Comparison of ENCODE assay signal across 13 mouse cellular contexts in the genomic region with DNA sequence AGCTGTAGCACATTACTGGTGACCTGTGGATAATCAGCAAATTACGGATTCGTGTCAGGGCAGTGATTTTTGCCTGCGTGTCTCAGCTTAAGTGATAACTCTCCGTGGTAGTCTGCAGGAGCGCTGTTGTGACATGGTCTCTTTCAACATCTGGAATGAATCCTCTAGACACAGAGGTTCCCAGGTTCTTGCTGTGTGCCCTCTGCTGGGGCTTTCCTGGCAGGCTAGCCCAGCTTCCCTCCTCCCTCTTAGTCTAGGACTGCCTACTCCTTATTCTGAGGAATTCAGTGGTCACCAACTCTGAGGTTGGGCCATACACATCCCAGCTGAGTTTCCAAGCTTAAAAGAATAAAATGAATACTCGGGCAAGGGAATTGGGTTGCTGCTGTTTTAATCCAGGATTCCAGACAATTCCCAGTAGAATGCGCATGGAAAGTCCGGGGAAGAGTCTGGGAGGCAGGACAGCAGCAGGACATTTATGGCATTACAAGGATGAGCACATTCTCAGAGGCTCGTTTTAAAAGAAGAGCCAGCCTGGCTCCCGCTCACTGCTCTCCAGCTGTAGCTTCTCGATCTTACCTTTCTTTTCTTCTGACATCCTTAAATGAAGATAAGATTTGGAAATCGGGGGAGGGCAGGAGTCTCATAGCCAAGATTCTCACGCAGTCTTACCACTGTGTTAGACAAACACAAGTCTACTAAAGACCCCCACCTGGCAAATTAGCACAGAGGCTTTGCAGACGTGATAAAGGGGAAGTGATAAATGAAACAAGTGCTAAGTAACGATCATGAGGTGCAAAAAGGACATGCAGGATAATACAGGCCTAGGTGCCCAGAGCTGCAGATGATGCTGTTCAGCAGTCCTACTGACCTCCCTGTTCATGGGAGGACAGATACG.
DNase-seq lines count a peak whose midpoint lies in the region; ATAC-seq and TF ChIP-seq lines count a peak whose summit lies in the region.
"Had no signal": no experiment of that assay in that cellular context is flagged by ENCODE, and none has a peak within 500 bp of the region (broad histone marks: within the 10 kb centered on the region; RNA-seq: fewer than 3 reads in every experiment).

No protein-coding gene starts in this region.

- peak overlapping the region; percentile 7; the same call in 1 of the 2 replicates for H3K27ac ChIP-seq in left cerebral cortex, adult 2 months
- peak overlapping the region; percentile 30; the same call in 1 of the 2 replicates for H3K27ac ChIP-seq in cortical plate, adult 2 months (ENCODE audit: insufficient read depth, low read length)
- H3K27ac ChIP-seq in heart, embryonic 16.5 days (ENCODE audit: low read length): peak overlapping the region; percentile 28; the same call in 1 of the 2 replicates
- H3K27ac ChIP-seq in small intestine, adult 2 months (ENCODE audit: insufficient read depth, low read depth, low read length): peak overlapping the region; percentile 13
- H3K27ac ChIP-seq: kidney, embryonic 15.5 days; liver, embryonic 14.5 days had no signal

- H3K4me2 ChIP-seq in heart, embryonic 16.5 days (ENCODE audit: low read depth, low read length): no peak overlapping the region
- H3K4me2 ChIP-seq: kidney, embryonic 15.5 days had no signal

- H3K36me3 ChIP-seq in heart, embryonic 16.5 days (ENCODE audit: control insufficient read depth, insufficient read depth): peaks cover 3% of the 10 kb centered on the region; the same call in 1 of the 2 replicates
- peaks cover 9% of the 10 kb centered on the region; the same call in 1 of the 2 replicates for H3K36me3 ChIP-seq in small intestine, adult 2 months (ENCODE audit: control insufficient read depth, insufficient read depth, low read length)

- 47% methylated on average over 16 of the region's 16 CpGs for WGBS in heart, embryonic 16.5 days
- WGBS in small intestine, adult 2 months: 55% methylated on average over 16 of the region's 16 CpGs

- no peak; the same call in 1 of the 2 replicates for TF ChIP-seq CTCF in left cerebral cortex, adult 2 months (IDR thresholded peaks at IDR 0.05)
- TF ChIP-seq CTCF in cortical plate, adult 2 months (IDR thresholded peaks at IDR 0.05; ENCODE audit: extremely low read depth, insufficient read depth, low read length): no peak
- TF ChIP-seq CTCF in small intestine, adult 2 months (IDR thresholded peaks at IDR 0.05; ENCODE audit: extremely low read depth, insufficient read length, insufficient replicate concordance, low read depth, low read length): peak; percentile 10; the same call in 1 of the 2 replicates

- H3K4me3 ChIP-seq in left cerebral cortex, adult 2 months: no peak overlapping the region
- no peak overlapping the region for H3K4me3 ChIP-seq in cortical plate, adult 2 months (ENCODE audit: insufficient read depth, low read length)
- H3K4me3 ChIP-seq in heart, embryonic 16.5 days (ENCODE audit: low read length): no peak overlapping the region
- no peak overlapping the region for H3K4me3 ChIP-seq in small intestine, adult 2 months (ENCODE audit: low read depth, low read length)
- H3K4me3 ChIP-seq: kidney, embryonic 15.5 days had no signal

- no peaks in the 10 kb centered on the region for H3K27me3 ChIP-seq in heart, embryonic 16.5 days (ENCODE audit: control insufficient read depth, insufficient read depth, low read length)
- no peaks in the 10 kb centered on the region for H3K27me3 ChIP-seq in small intestine, adult 2 months (ENCODE audit: control insufficient read depth, insufficient read depth, low read length)
- H3K27me3 ChIP-seq: kidney, embryonic 15.5 days had no signal

- DNase-seq in left cerebral cortex, adult 2 months (ENCODE audit: extremely low spot score in 1 of 2, low spot score in 2 of 2): no peak
- no peak for DNase-seq in left cerebral cortex, postnatal 10 days (ENCODE audit: extremely low spot score in 1 of 2, low spot score in 2 of 2)
- DNase-seq in frontal cortex, postnatal 10 days (ENCODE audit: low spot score in 2 of 2): no peak
- no peak for DNase-seq in right cerebral cortex, postnatal 10 days (ENCODE audit: low spot score in 2 of 2)
- DNase-seq: adrenal gland, postnatal 25 days; cerebellum, adult 18-20 months; thymus, adult 18-20 months had no signal

- intact Hi-C loops in left cerebral cortex, adult 2 months (cut with DNase I): no loop called here
- intact Hi-C loops in left cerebral cortex, postnatal 10 days (cut with DNase I): loop anchor here (10.0 kb wide), 1 partner anchor 176 kb away; no protein-coding TSS in a partner anchor

- H3K9ac ChIP-seq in heart, embryonic 16.5 days (ENCODE audit: low read length): no peak overlapping the region
- H3K9ac ChIP-seq: kidney, embryonic 15.5 days; liver, embryonic 14.5 days had no signal

- no peak for ATAC-seq in heart, embryonic 16.5 days (replicated peaks; ENCODE audit: extremely low read depth, insufficient read depth, low FRiP score)

- peaks cover 2% of the 10 kb centered on the region; the same call in 1 of the 2 replicates for H3K4me1 ChIP-seq in cortical plate, adult 2 months (ENCODE audit: control insufficient read depth, insufficient read depth, low read length)
- H3K4me1 ChIP-seq in heart, embryonic 16.5 days (ENCODE audit: control insufficient read depth, insufficient read depth, low read length): peaks cover 50% of the 10 kb centered on the region
- peaks cover 29% of the 10 kb centered on the region; the same call in 1 of the 2 replicates for H3K4me1 ChIP-seq in small intestine, adult 2 months (ENCODE audit: control insufficient read depth, insufficient read depth, insufficient read length, low read length)

- no peak for TF ChIP-seq POLR2A in cortical plate, adult 2 months (IDR thresholded peaks at IDR 0.05; ENCODE audit: extremely low read depth, insufficient read depth, low read length)
- no peak for TF ChIP-seq POLR2A in small intestine, adult 2 months (IDR thresholded peaks at IDR 0.05; ENCODE audit: low read depth, low read length)

- no peaks in the 10 kb centered on the region for H3K9me3 ChIP-seq in heart, embryonic 16.5 days (replicated peaks; ENCODE audit: control insufficient read depth, low read length)
- H3K9me3 ChIP-seq: G1E; kidney, embryonic 15.5 days had no signal
